ENCODE assay signal across 23 mouse cellular contexts in genomic region chr13:96961366-96962157, GRCm38 (mm10). TPM values are rescaled to one million over a fixed set of nuclear protein-coding genes. Genes with fewer than 3 reads are reported as not detected.
DNase-seq lines count a peak whose midpoint lies in the region; ATAC-seq and TF ChIP-seq lines count a peak whose summit lies in the region.
"Had no signal": no experiment of that assay in that cellular context is flagged by ENCODE, and none has a peak within 500 bp of the region (broad histone marks: within the 10 kb centered on the region; RNA-seq: fewer than 3 reads in every experiment).

No protein-coding gene starts in this region.

- no peaks in the 10 kb centered on the region for H3K4me1 ChIP-seq in forebrain, postnatal 0 days (ENCODE audit: insufficient read depth)
- no peaks in the 10 kb centered on the region for H3K4me1 ChIP-seq in forebrain, embryonic 14.5 days (ENCODE audit: control insufficient read depth, insufficient read depth, low read length)
- H3K4me1 ChIP-seq: embryonic facial prominence, embryonic 15.5 days; hindbrain, embryonic 13.5 days; limb, embryonic 10.5 days; midbrain, embryonic 15.5 days had no signal

- no peak for TF ChIP-seq CTCF in forebrain, postnatal 0 days (IDR thresholded peaks at IDR 0.05; ENCODE audit: low read depth)

- H3K9me3 ChIP-seq in forebrain, postnatal 0 days (ENCODE audit: low read length) = no peaks in the 10 kb centered on the region
- no peaks in the 10 kb centered on the region for H3K9me3 ChIP-seq in forebrain, embryonic 14.5 days (replicated peaks; ENCODE audit: control insufficient read depth, low read length)
- H3K9me3 ChIP-seq: embryonic facial prominence, embryonic 15.5 days; heart, embryonic 10.5 days; hindbrain, embryonic 13.5 days; limb, embryonic 10.5 days; midbrain, embryonic 15.5 days had no signal

- H3K27ac ChIP-seq in forebrain, postnatal 0 days (ENCODE audit: low read depth, low read length) = peak overlapping the region; percentile 45; the same call in 1 of the 2 replicates
- H3K27ac ChIP-seq in forebrain, embryonic 14.5 days (ENCODE audit: low read depth, low read length) = no peak overlapping the region
- H3K27ac ChIP-seq: embryonic facial prominence, embryonic 15.5 days; heart, embryonic 10.5 days; hindbrain, embryonic 13.5 days; limb, embryonic 10.5 days; midbrain, embryonic 15.5 days had no signal

- H3K36me3 ChIP-seq in forebrain, postnatal 0 days (ENCODE audit: insufficient read depth) = no peaks in the 10 kb centered on the region
- no peaks in the 10 kb centered on the region for H3K36me3 ChIP-seq in forebrain, embryonic 14.5 days (ENCODE audit: control insufficient read depth, insufficient read depth, low read length)
- H3K36me3 ChIP-seq: embryonic facial prominence, embryonic 15.5 days; heart, embryonic 10.5 days; hindbrain, embryonic 13.5 days; limb, embryonic 10.5 days; midbrain, embryonic 15.5 days had no signal

- H3K4me3 ChIP-seq in forebrain, postnatal 0 days (ENCODE audit: low read depth, low read length) = no peak overlapping the region
- H3K4me3 ChIP-seq in forebrain, embryonic 14.5 days (ENCODE audit: low read depth, low read length) = no peak overlapping the region
- H3K4me3 ChIP-seq: embryonic facial prominence, embryonic 15.5 days; heart, embryonic 10.5 days; hindbrain, embryonic 13.5 days; limb, embryonic 10.5 days; megakaryocyte, embryonic 14.5 days; midbrain, embryonic 15.5 days had no signal

- intact Hi-C loops in left cerebral cortex, postnatal 25 days (cut with DNase I) = no loop called here

- DNase-seq in forebrain, postnatal 0 days = peak; percentile 54
- DNase-seq in forebrain, embryonic 14.5 days (ENCODE audit: low spot score) = no peak
- peak; percentile 38 to 85 for DNase-seq in left cerebral cortex, postnatal 25 days (ENCODE audit: low spot score in 2 of 2)
- no peak for DNase-seq in left cerebral cortex, adult 11 months (ENCODE audit: low spot score)
- peak; percentile 11 to 36 for DNase-seq in frontal cortex, postnatal 14 days (ENCODE audit: low spot score in 2 of 2)
- peak; percentile 6 for DNase-seq in right cerebral cortex, postnatal 4 days
- DNase-seq in MN1 (ENCODE audit: low spot score) = no peak
- DNase-seq in spleen, adult 18-20 months = no peak
- DNase-seq: adrenal gland, adult 2 months; cerebellum, postnatal 14 days; heart, postnatal 10 days; kidney, adult 2 months; kidney, postnatal 10 days; liver, postnatal 0 days; lung, postnatal 14 days had no signal

- WGBS in forebrain, postnatal 0 days = 74% methylated on average over 9 of the region's 9 CpGs
- WGBS in forebrain, embryonic 14.5 days = 84% methylated on average over 9 of the region's 9 CpGs

- H3K4me2 ChIP-seq in forebrain, postnatal 0 days (ENCODE audit: low read depth) = no peak overlapping the region
- H3K4me2 ChIP-seq in forebrain, embryonic 14.5 days (ENCODE audit: low read length) = no peak overlapping the region
- H3K4me2 ChIP-seq: embryonic facial prominence, embryonic 15.5 days; hindbrain, embryonic 13.5 days; midbrain, embryonic 15.5 days had no signal

- ATAC-seq in forebrain, postnatal 0 days = peak; percentile 81
- ATAC-seq in forebrain, embryonic 14.5 days = no peak
- ATAC-seq: inflammation-experienced regulatory T-cells, adult 6 months; liver, postnatal 0 days; midbrain, embryonic 15.5 days had no signal

- H3K9ac ChIP-seq in forebrain, postnatal 0 days = no peak overlapping the region
- H3K9ac ChIP-seq in forebrain, embryonic 14.5 days (ENCODE audit: low read length) = no peak overlapping the region
- H3K9ac ChIP-seq: embryonic facial prominence, embryonic 15.5 days; hindbrain, embryonic 13.5 days; liver, postnatal 0 days; midbrain, embryonic 15.5 days had no signal

- H3K27me3 ChIP-seq in forebrain, postnatal 0 days (ENCODE audit: insufficient read depth, low read length) = no peaks in the 10 kb centered on the region
- H3K27me3 ChIP-seq in forebrain, embryonic 14.5 days (replicated peaks; ENCODE audit: control insufficient read depth, insufficient read depth, low read length) = no peaks in the 10 kb centered on the region
- H3K27me3 ChIP-seq: embryonic facial prominence, embryonic 15.5 days; hindbrain, embryonic 13.5 days; midbrain, embryonic 15.5 days had no signal

RNA-seq across cellular contexts. Expression of gene Gcnt4, which starts 37.1 kb away (rescaled TPM):
- 0.76 and 0.85 TPM in 2 replicates for total RNA-seq in forebrain, postnatal 0 days (2014; rRNA removed)
- polyA plus RNA-seq in forebrain, postnatal 0 days (2015; fragmentation: Nextera tagmentation; extraction: Ambion mirVana) = 0.08 and 0.16 TPM in 2 replicates
- polyA plus RNA-seq in forebrain, embryonic 14.5 days (2014; fragmentation: Nextera tagmentation; extraction: Ambion mirVana) = 0.04 and 0.08 TPM in 2 replicates
- total RNA-seq in left cerebral cortex, postnatal 25 days (2021) = 10 to 100 TPM in 1 of 2 experiments, 1 to 10 TPM in 1; 9.2 to 11.8 TPM
- total RNA-seq: neutrophil, adult 5-6 weeks had no signal

Comparison
In these comparisons a context has a peak if more than half of its experiments do, and no peak if none do; other contexts are left out.
1. DNase-seq: peak in forebrain, postnatal 0 days (single experiment), left cerebral cortex, postnatal 25 days (2 of 2), frontal cortex, postnatal 14 days (2 of 2) and right cerebral cortex, postnatal 4 days (single experiment); none in forebrain, embryonic 14.5 days (single experiment), left cerebral cortex, adult 11 months (single experiment), MN1 (single experiment) and spleen, adult 18-20 months (0 of 2).